8 mouse cellular contexts compared by ENCODE assay signal in the genomic region with DNA sequence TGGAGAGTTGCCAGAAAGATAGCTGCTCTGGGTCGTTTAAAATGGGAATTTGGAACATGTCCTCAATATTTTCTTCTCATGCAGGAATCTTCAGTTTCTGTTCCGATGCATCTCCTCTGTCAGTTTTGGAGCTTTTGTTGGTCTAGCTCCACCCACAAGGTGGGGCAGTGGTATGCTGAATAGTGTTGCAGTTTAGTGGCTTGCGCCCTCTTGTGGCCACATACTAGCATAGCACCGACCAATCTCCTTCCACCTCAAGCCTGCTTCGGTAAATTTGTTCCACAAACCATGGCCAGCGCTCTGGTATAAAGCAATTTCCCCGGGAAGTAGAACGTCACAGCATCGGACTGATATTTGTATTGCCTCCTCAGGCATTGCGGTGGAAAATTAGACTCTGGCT. TPM values are rescaled to one million over a fixed set of nuclear protein-coding genes. Genes with fewer than 3 reads are reported as not detected.
DNase-seq lines count a peak whose midpoint lies in the region; ATAC-seq lines count a peak whose summit lies in the region.

No protein-coding gene starts in this region.

- H3K9ac ChIP-seq in hindbrain, embryonic 12.5 days, result no peak overlapping the region

- WGBS in hindbrain, embryonic 12.5 days, result 15% methylated on average over 10 of the region's 10 CpGs

- H3K9me3 ChIP-seq in hindbrain, embryonic 12.5 days (replicated peaks), result no peaks in the 10 kb centered on the region

- peak; percentile 94 for DNase-seq in MN1 (ENCODE audit: low spot score)
- DNase-seq in cerebellum, adult 9-10 months, result peak; percentile 58
- DNase-seq in frontal cortex, postnatal 14 days (ENCODE audit: low spot score in 2 of 2), result peak; percentile 74 to 78
- DNase-seq in layer of hippocampus, postnatal 10 days (ENCODE audit: low spot score in 2 of 2), result peak; percentile 87 to 89
- peak; percentile 90 for DNase-seq in lung, postnatal 10 days
- peak; percentile 63 for DNase-seq in retina, adult 2 months (ENCODE audit: low read depth, low spot score)
- peak; percentile 82 for DNase-seq in thymus, postnatal 25 days

- ATAC-seq in hindbrain, embryonic 12.5 days (ENCODE audit: low FRiP score), result peak; percentile 88

- no peak overlapping the region for H3K4me3 ChIP-seq in hindbrain, embryonic 12.5 days

- peak overlapping the region; percentile 42 for H3K4me2 ChIP-seq in hindbrain, embryonic 12.5 days (replicated peaks)

- H3K27me3 ChIP-seq in hindbrain, embryonic 12.5 days, result no peaks in the 10 kb centered on the region

- H3K4me1 ChIP-seq in hindbrain, embryonic 12.5 days, result no peaks in the 10 kb centered on the region

- H3K27ac ChIP-seq in hindbrain, embryonic 12.5 days, result no peak overlapping the region

- no peaks in the 10 kb centered on the region for H3K36me3 ChIP-seq in hindbrain, embryonic 12.5 days

RNA-seq across cellular contexts. Expression of gene Gm9049, which starts 16.5 kb away (rescaled TPM):
- polyA plus RNA-seq in hindbrain, embryonic 12.5 days (2016; fragmentation: Nextera tagmentation; extraction: Ambion mirVana), result 0.16 TPM in 1 of 2 replicates, not detected in the other
- total RNA-seq in layer of hippocampus, postnatal 10 days (2021), result not detected

RNA-seq across cellular contexts. Expression of gene Gm9048, which starts 22.0 kb away (rescaled TPM):
- polyA plus RNA-seq in hindbrain, embryonic 12.5 days (2016; fragmentation: Nextera tagmentation; extraction: Ambion mirVana), result not detected in 2 replicates
- not detected for total RNA-seq in layer of hippocampus, postnatal 10 days (2021)

RNA-seq across cellular contexts. Expression of gene Gm9046, which starts 27.4 kb away (rescaled TPM):
- polyA plus RNA-seq in hindbrain, embryonic 12.5 days (2016; fragmentation: Nextera tagmentation; extraction: Ambion mirVana), result not detected in 2 replicates
- total RNA-seq in layer of hippocampus, postnatal 10 days (2021), result not detected

RNA-seq across cellular contexts. Expression of gene Gm9045, which starts 32.8 kb away (rescaled TPM):
- polyA plus RNA-seq in hindbrain, embryonic 12.5 days (2016; fragmentation: Nextera tagmentation; extraction: Ambion mirVana), result 0.16 TPM in 1 of 2 replicates, not detected in the other
- total RNA-seq in layer of hippocampus, postnatal 10 days (2021), result not detected

RNA-seq across cellular contexts. Expression of gene Gm9044, which starts 38.2 kb away (rescaled TPM):
- not detected in 2 replicates for polyA plus RNA-seq in hindbrain, embryonic 12.5 days (2016; fragmentation: Nextera tagmentation; extraction: Ambion mirVana)
- total RNA-seq in layer of hippocampus, postnatal 10 days (2021), result not detected
